Mouse (Mus musculus): ENCODE measurements at regions not wholly inside any gene's neighbourhood (a gene's known extent, or its start where the extent isn't known, plus 50 kb on each side); places are given as distances from the start of the nearest gene placed in this dataset.

DNA sequence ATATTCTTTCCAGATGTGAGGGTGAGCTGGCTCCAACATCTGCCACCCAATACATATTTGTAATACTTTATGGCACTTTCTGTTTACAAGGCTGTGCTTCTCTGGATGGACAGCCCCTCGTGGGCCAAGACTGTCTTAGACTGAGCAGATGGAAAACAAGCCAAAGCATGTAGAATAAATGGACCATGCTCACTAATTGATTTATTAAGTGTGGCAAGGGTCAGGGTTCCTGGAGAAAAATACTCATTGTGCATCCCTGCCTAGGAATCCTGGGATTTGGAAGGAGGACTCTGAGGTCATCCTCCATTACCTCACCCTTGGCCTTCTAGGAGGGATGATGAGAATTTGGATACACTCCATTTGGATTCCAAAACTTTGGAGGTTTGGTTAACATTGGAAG is 219.9 kb downstream of the Insig2 start:
- Histone ChIP-seq H3K27me3 (ENCODE audit: control insufficient read depth, insufficient read depth, low read depth, low read length) (no peaks in the 10 kb centered on the region), H3K4me1 (ENCODE audit: control insufficient read depth, low read depth, low read length) (no peaks in the 10 kb centered on the region), H3K4me2 (ENCODE audit: low read depth, low read length) (no peak overlapping the region), H3K36me3 (ENCODE audit: control insufficient read depth, insufficient read depth) (no peaks in the 10 kb centered on the region), H3K9ac (ENCODE audit: low read depth, low read length) (no peak overlapping the region), H3K4me3 (ENCODE audit: low read depth, low read length) (no peak overlapping the region), H3K27ac (ENCODE audit: low read length) (no peak overlapping the region), H3K9me3 (replicated peaks; ENCODE audit: control insufficient read depth, low read length) (no peaks in the 10 kb centered on the region)
- ATAC-seq (ENCODE audit: low read depth) = no peak
- 45% methylated on average over 1 of the region's 1 CpGs for WGBS (ENCODE audit: insufficient replicate concordance)

DNA sequence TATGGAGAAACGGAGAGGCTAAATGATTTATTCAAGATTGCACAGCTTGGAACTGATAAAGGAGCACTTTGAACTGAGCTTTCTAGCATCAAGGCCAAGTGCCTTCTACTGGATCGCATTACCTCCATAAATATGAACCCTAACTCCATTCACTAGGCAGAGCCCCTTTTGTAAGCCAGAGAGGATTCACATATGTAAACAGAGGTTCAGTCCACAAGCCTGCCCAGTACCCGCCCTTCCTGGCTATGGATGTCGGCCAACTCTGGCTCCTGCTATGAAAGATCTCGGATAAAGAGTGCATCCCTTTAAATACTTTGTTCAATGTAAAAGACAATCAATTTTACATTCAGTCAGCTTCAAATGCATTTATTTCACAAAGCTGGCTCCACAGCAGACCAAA is 215.8 kb downstream of the Insig2 start:
- Histone ChIP-seq H3K4me2 (ENCODE audit: low read depth, low read length) (no peak overlapping the region), H3K9me3 (replicated peaks; ENCODE audit: control insufficient read depth, low read length) (no peaks in the 10 kb centered on the region), H3K4me3 (ENCODE audit: low read depth, low read length) (no peak overlapping the region), H3K27me3 (ENCODE audit: control insufficient read depth, insufficient read depth, low read depth, low read length) (no peaks in the 10 kb centered on the region), H3K27ac (ENCODE audit: low read length) (no peak overlapping the region), H3K36me3 (ENCODE audit: control insufficient read depth, insufficient read depth) (no peaks in the 10 kb centered on the region), H3K4me1 (ENCODE audit: control insufficient read depth, low read depth, low read length) (no peaks in the 10 kb centered on the region), H3K9ac (ENCODE audit: low read depth, low read length) (no peak overlapping the region)
- ATAC-seq (ENCODE audit: low read depth) = no peak
- 63% methylated on average over 5 of the region's 5 CpGs for WGBS (ENCODE audit: insufficient replicate concordance)

DNA sequence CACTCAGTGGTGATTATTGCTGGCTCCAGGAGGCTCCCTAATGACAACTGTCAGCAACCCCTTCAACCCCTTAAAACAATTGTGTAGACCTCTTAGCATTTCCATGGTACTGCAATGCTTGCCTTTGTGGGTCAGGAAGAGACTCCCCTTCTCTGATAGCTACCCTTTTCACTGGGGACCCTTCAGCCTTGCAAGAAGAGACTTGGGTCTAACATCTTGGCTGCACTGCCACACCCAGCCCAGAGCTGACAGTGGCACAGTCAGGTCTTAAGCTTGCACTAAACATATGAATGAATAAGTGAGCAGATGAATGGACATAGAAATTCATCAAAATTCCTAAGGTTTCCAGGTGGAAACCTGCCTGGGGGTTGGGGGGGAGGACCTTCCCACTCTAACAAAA is 209.0 kb downstream of the Insig2 start:
- no peaks in the 10 kb centered on the region for H3K9me3 ChIP-seq (replicated peaks; ENCODE audit: control insufficient read depth, low read length)

DNA sequence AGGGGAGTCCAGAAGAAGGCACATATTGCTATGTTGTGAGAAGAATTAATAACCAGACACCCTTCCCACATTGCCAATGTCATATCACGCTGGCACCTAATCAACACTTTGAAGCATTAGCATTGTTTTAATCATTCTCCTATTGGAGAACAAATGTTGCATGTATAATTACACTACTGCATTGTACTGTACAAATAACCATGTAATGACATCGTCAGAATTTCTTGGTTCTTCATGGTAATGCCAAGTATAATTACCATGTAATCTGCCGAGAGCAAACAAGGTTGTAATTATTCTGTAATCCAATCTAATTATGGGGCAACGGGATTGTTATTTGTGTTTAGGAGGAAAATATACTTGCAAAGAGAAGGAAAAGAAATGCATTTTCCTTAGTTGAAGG is 196.1 kb downstream of the Insig2 start:
- H3K4me2 ChIP-seq (ENCODE audit: low read depth, low read length) = no peak overlapping the region
- WGBS (ENCODE audit: insufficient replicate concordance) = 60% methylated on average over 4 of the region's 4 CpGs
- ATAC-seq (ENCODE audit: low read depth) = no peak
- no peaks in the 10 kb centered on the region for H3K9me3 ChIP-seq (replicated peaks; ENCODE audit: control insufficient read depth, low read length)
- H3K4me1 ChIP-seq (ENCODE audit: control insufficient read depth, low read depth, low read length) = no peaks in the 10 kb centered on the region
- H3K27me3 ChIP-seq (ENCODE audit: control insufficient read depth, insufficient read depth, low read depth, low read length) = no peaks in the 10 kb centered on the region
- H3K4me3 ChIP-seq (ENCODE audit: low read depth, low read length) = no peak overlapping the region
- no peak overlapping the region for H3K27ac ChIP-seq (ENCODE audit: low read length)
- no peak overlapping the region for H3K9ac ChIP-seq (ENCODE audit: low read depth, low read length)
- no peaks in the 10 kb centered on the region for H3K36me3 ChIP-seq (ENCODE audit: control insufficient read depth, insufficient read depth)

More for the DNA sequence above, 209.0 kb downstream of the Insig2 start:
- no peaks in the 10 kb centered on the region for H3K36me3 ChIP-seq (ENCODE audit: control insufficient read depth, insufficient read depth)
- H3K4me2 ChIP-seq (ENCODE audit: low read depth, low read length) = no peak overlapping the region
- no peak overlapping the region for H3K4me3 ChIP-seq (ENCODE audit: low read depth, low read length)
- no peak overlapping the region for H3K9ac ChIP-seq (ENCODE audit: low read depth, low read length)
- H3K27ac ChIP-seq (ENCODE audit: low read length) = no peak overlapping the region
- ATAC-seq (ENCODE audit: low read depth) = no peak
- H3K4me1 ChIP-seq (ENCODE audit: control insufficient read depth, low read depth, low read length) = no peaks in the 10 kb centered on the region
- no peaks in the 10 kb centered on the region for H3K27me3 ChIP-seq (ENCODE audit: control insufficient read depth, insufficient read depth, low read depth, low read length)

DNA sequence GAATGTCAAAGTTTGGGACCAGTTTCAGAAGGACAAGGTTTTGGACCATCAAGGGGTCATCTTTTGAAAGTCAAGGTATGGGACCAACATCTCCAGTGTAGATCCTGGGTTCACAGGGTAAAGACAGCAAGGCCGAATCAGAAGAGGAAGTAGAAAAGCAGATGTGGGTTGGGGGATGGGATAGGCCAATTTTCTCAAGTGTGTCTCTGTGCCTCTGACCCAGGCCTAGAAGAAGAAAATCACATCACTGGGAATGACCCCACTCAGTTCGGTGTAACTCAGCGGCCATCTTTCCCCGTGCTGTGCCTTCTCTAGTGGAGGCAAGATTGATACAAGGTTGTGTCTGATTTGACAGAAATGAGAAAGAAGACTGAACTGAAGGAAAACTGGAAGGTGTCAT is 195.5 kb downstream of the Insig2 start:
- ATAC-seq (ENCODE audit: low read depth) = no peak
- no peak overlapping the region for H3K4me2 ChIP-seq (ENCODE audit: low read depth, low read length)
- 56% methylated on average over 4 of the region's 4 CpGs for WGBS (ENCODE audit: insufficient replicate concordance)
- no peaks in the 10 kb centered on the region for H3K36me3 ChIP-seq (ENCODE audit: control insufficient read depth, insufficient read depth)
- no peak overlapping the region for H3K9ac ChIP-seq (ENCODE audit: low read depth, low read length)
- H3K27me3 ChIP-seq (ENCODE audit: control insufficient read depth, insufficient read depth, low read depth, low read length) = no peaks in the 10 kb centered on the region
- H3K4me3 ChIP-seq (ENCODE audit: low read depth, low read length) = no peak overlapping the region
- no peaks in the 10 kb centered on the region for H3K9me3 ChIP-seq (replicated peaks; ENCODE audit: control insufficient read depth, low read length)
- no peaks in the 10 kb centered on the region for H3K4me1 ChIP-seq (ENCODE audit: control insufficient read depth, low read depth, low read length)
- no peak overlapping the region for H3K27ac ChIP-seq (ENCODE audit: low read length)

DNA sequence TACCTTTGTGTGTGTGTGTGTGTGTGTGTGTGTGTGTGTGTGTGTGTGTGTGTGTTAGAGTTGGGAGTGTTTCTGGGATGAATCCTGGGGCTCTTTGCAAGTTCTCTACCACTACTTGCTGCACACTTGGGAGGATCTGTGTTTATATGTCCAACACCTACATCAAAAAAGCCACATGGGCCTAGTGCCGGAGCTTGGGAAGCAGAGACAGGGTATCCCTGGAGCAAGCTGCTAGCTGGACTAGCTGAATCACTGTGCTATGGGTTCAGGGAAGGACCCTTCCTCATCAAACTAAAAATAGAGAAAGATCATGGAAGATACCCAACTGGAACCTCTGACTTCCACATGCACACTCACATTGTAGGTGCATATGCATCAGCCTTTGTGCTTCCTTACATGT is 187.4 kb downstream of the Insig2 start:
- H3K9me3 ChIP-seq (replicated peaks; ENCODE audit: control insufficient read depth, low read length) = no peaks in the 10 kb centered on the region
- no peaks in the 10 kb centered on the region for H3K27me3 ChIP-seq (ENCODE audit: control insufficient read depth, insufficient read depth, low read depth, low read length)
- WGBS (ENCODE audit: insufficient replicate concordance) = 74% methylated on average over 1 of the region's 1 CpGs
- ATAC-seq (ENCODE audit: low read depth) = no peak
- no peak overlapping the region for H3K9ac ChIP-seq (ENCODE audit: low read depth, low read length)
- H3K4me3 ChIP-seq (ENCODE audit: low read depth, low read length) = no peak overlapping the region
- no peak overlapping the region for H3K4me2 ChIP-seq (ENCODE audit: low read depth, low read length)
- no peaks in the 10 kb centered on the region for H3K36me3 ChIP-seq (ENCODE audit: control insufficient read depth, insufficient read depth)
- H3K4me1 ChIP-seq (ENCODE audit: control insufficient read depth, low read depth, low read length) = no peaks in the 10 kb centered on the region
- no peak overlapping the region for H3K27ac ChIP-seq (ENCODE audit: low read length)

DNA sequence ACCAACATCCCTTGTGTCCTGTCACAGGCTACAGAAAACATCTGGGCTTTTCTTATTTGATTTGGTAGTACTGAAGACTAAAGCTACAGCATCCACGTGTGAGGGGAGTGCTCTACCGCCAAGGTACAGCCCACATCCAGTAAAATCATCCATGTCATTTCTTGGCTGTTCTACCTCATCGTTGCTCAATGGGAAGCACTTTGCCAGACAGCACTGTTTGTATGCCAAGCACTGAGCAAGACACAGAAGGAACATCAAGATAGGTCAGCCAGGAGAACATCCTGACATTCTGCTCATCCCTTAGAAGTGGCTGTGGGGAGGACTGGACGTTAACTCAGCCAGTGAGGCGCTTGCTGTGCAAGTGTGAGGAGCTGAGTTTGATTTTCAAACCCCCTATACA is 178.9 kb downstream of the Insig2 start:
- Histone ChIP-seq H3K27ac (ENCODE audit: low read length) (no peak overlapping the region), H3K4me2 (ENCODE audit: low read depth, low read length) (no peak overlapping the region), H3K9ac (ENCODE audit: low read depth, low read length) (no peak overlapping the region), H3K4me1 (ENCODE audit: control insufficient read depth, low read depth, low read length) (no peaks in the 10 kb centered on the region), H3K36me3 (ENCODE audit: control insufficient read depth, insufficient read depth) (no peaks in the 10 kb centered on the region), H3K4me3 (ENCODE audit: low read depth, low read length) (no peak overlapping the region), H3K27me3 (ENCODE audit: control insufficient read depth, insufficient read depth, low read depth, low read length) (no peaks in the 10 kb centered on the region), H3K9me3 (replicated peaks; ENCODE audit: control insufficient read depth, low read length) (no peaks in the 10 kb centered on the region)
- no peak for ATAC-seq (ENCODE audit: low read depth)
- WGBS (ENCODE audit: insufficient replicate concordance) = 45% methylated on average over 5 of the region's 5 CpGs

DNA sequence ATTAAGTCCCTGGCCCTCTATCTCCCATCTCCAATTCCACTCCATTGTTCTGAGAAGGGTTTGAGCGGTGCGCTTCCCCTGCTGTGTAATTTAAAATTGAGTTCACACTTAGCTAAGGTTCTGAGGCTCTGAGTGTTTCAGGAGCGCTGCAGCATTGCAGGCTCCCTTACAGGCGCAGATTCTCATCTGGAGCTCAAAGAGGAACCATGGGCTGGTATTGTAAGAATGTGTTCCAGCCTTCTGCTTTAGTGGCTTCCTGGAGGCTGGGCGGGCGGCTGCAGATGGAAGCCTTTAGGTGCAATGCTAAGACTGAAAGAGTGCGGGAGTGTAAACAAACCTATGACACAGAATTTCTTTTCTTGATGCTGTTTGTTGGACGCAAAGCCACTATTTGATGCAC is 177.8 kb downstream of the Insig2 start:
- WGBS (ENCODE audit: insufficient replicate concordance) = 24% methylated on average over 8 of the region's 8 CpGs
- no peaks in the 10 kb centered on the region for H3K27me3 ChIP-seq (ENCODE audit: control insufficient read depth, insufficient read depth, low read depth, low read length)
- no peak for ATAC-seq (ENCODE audit: low read depth)
- no peak overlapping the region for H3K4me2 ChIP-seq (ENCODE audit: low read depth, low read length)
- no peaks in the 10 kb centered on the region for H3K36me3 ChIP-seq (ENCODE audit: control insufficient read depth, insufficient read depth)
- H3K4me3 ChIP-seq (ENCODE audit: low read depth, low read length) = no peak overlapping the region
- H3K9me3 ChIP-seq (replicated peaks; ENCODE audit: control insufficient read depth, low read length) = no peaks in the 10 kb centered on the region
- H3K9ac ChIP-seq (ENCODE audit: low read depth, low read length) = no peak overlapping the region
- no peak overlapping the region for H3K27ac ChIP-seq (ENCODE audit: low read length)
- H3K4me1 ChIP-seq (ENCODE audit: control insufficient read depth, low read depth, low read length) = no peaks in the 10 kb centered on the region

DNA sequence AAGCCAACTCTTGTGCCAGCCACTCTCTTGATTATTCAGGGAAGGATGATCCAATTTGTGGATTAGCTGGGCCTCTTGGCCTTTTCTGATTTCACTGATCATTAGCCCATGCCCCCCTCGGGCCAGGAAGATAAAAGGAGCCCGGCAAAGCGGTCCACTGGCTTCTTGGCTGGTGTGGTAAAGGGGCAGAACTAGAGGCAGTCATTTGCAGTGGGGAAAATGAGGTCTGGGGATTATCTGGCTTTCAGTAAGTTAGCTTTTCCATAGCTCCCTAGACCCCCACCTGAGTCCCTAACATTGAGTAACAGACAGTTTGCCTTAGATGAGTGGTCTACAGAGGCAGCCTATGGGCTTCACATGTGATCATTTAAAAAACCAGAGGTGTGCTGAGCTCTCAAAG is 163.7 kb downstream of the Insig2 start:
- WGBS (ENCODE audit: insufficient replicate concordance) = 38% methylated on average over 3 of the region's 3 CpGs
- Histone ChIP-seq H3K27me3 (ENCODE audit: control insufficient read depth, insufficient read depth, low read depth, low read length) (no peaks in the 10 kb centered on the region), H3K4me1 (ENCODE audit: control insufficient read depth, low read depth, low read length) (no peaks in the 10 kb centered on the region), H3K27ac (ENCODE audit: low read length) (no peak overlapping the region), H3K36me3 (ENCODE audit: control insufficient read depth, insufficient read depth) (no peaks in the 10 kb centered on the region), H3K9me3 (replicated peaks; ENCODE audit: control insufficient read depth, low read length) (no peaks in the 10 kb centered on the region), H3K4me3 (ENCODE audit: low read depth, low read length) (no peak overlapping the region), H3K4me2 (ENCODE audit: low read depth, low read length) (no peak overlapping the region), H3K9ac (ENCODE audit: low read depth, low read length) (no peak overlapping the region)
- ATAC-seq (ENCODE audit: low read depth) = no peak

DNA sequence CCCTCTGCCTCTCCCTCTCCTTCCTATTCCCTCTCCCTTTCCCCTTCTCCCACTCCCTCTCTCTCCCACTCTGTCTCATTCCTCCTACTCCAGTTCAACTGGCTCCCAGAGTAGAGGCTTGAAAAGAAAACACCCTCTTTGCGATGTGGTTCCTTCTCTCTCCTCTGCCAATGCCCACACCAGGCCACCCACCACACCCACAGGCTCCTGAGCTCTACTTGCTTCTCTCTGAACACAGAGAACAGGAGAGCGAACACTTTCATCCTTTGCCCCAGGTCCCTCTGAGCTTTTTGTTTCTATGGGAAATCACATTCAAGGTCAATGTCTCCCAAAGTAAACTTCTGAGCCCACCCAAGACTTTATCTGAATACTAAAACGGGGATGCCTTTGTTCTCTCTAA is 155.8 kb downstream of the Insig2 start:
- Histone ChIP-seq H3K4me2 (ENCODE audit: low read depth, low read length) (no peak overlapping the region), H3K9ac (ENCODE audit: low read depth, low read length) (no peak overlapping the region), H3K27me3 (ENCODE audit: control insufficient read depth, insufficient read depth, low read depth, low read length) (peaks cover 34% of the 10 kb centered on the region), H3K27ac (ENCODE audit: low read length) (no peak overlapping the region), H3K4me3 (ENCODE audit: low read depth, low read length) (no peak overlapping the region), H3K9me3 (replicated peaks; ENCODE audit: control insufficient read depth, low read length) (no peaks in the 10 kb centered on the region), H3K36me3 (ENCODE audit: control insufficient read depth, insufficient read depth) (no peaks in the 10 kb centered on the region), H3K4me1 (ENCODE audit: control insufficient read depth, low read depth, low read length) (no peaks in the 10 kb centered on the region)
- WGBS (ENCODE audit: insufficient replicate concordance) = 19% methylated on average over 3 of the region's 3 CpGs
- no peak for ATAC-seq (ENCODE audit: low read depth)
